Mouse (Mus musculus): ENCODE measurements around the gene Pnmt.

GRCm38 (mm10) chr11:98360866-98361521 lies 25.3 kb upstream of the Pnmt start:
- TF ChIP-seq CTCF (IDR thresholded peaks at IDR 0.05; ENCODE audit: low read depth, low read length) = no peak
- TF ChIP-seq POLR2A (IDR thresholded peaks at IDR 0.05; ENCODE audit: borderline replicate concordance, low read depth, low read length) = no peak

Data from bone marrow macrophage, adult 2 months (primary cell).